In genomic region chr9:115614007-115614406, GRCm38 (mm10) we compare ENCODE assay signal across 19 mouse cellular contexts.
"Had no signal": no experiment of that assay in that cellular context is flagged by ENCODE, and none has a peak within 500 bp of the region (broad histone marks: within the 10 kb centered on the region; RNA-seq: fewer than 3 reads in every experiment).

No protein-coding gene starts in this region.

- H3K36me3 ChIP-seq: lung, embryonic 15.5 days; midbrain, embryonic 13.5 days; midbrain, embryonic 15.5 days; neural tube, embryonic 12.5 days had no signal

- H3K4me3 ChIP-seq: lung, embryonic 15.5 days; megakaryocyte, embryonic 14.5 days; midbrain, embryonic 13.5 days; midbrain, embryonic 15.5 days; neural tube, embryonic 12.5 days had no signal

- ATAC-seq: lung, postnatal 0 days; midbrain, embryonic 13.5 days; midbrain, embryonic 15.5 days had no signal

- H3K4me1 ChIP-seq: lung, embryonic 15.5 days; midbrain, embryonic 13.5 days; midbrain, embryonic 15.5 days; neural tube, embryonic 12.5 days had no signal

- DNase-seq: lung, adult 2 months; lung, postnatal 14 days; lung, postnatal 36 days; retina, postnatal 1 day; right cerebral cortex, adult 18-20 months; right cerebral cortex, postnatal 25 days; right cerebral cortex, postnatal 4 days; spleen, adult 18-20 months; thymus, adult 18-20 months; thymus, postnatal 14 days; thymus, postnatal 36 days had no signal

- H3K27me3 ChIP-seq: lung, embryonic 15.5 days; megakaryocyte, embryonic 14.5 days; midbrain, embryonic 13.5 days; midbrain, embryonic 15.5 days; neural tube, embryonic 12.5 days had no signal

- H3K4me2 ChIP-seq: lung, embryonic 15.5 days; midbrain, embryonic 11.5 days; midbrain, embryonic 13.5 days; midbrain, embryonic 15.5 days; neural tube, embryonic 12.5 days had no signal

- H3K27ac ChIP-seq: lung, embryonic 15.5 days; macrophage; midbrain, embryonic 13.5 days; midbrain, embryonic 15.5 days; neural tube, embryonic 12.5 days had no signal

- H3K9me3 ChIP-seq: lung, embryonic 15.5 days; megakaryocyte, embryonic 14.5 days; midbrain, embryonic 13.5 days; midbrain, embryonic 15.5 days; neural tube, embryonic 12.5 days had no signal

- H3K9ac ChIP-seq: lung, embryonic 15.5 days; midbrain, embryonic 13.5 days; midbrain, embryonic 15.5 days; neural tube, embryonic 12.5 days had no signal
